Mouse (Mus musculus) heart, embryonic 15.5 days (tissue): Measurements from ENCODE around the gene Ercc8. TPM values are rescaled to one million over a fixed set of nuclear protein-coding genes. Genes with fewer than 3 reads are reported as not detected.
A peak's percentile ranks its signal among the peaks of the same experiment; 100 is the strongest.

ENCODE experiments used
- ATAC-seq: fragments of 200-750 bp; cut with Nextera tagmentation; replicated peaks from 2 replicates; pipeline ENCODE4 v1.8.0; 2017; ENCODE audit warnings: low read depth, moderate TSS enrichment; ENCODE audit not compliant: insufficient number of reproducible peaks, insufficient read depth, low FRiP score
- H3K27ac ChIP-seq: fragments of 300-500 bp; sonication (generic); 2 replicates; pipeline ENCODE4 v1.5.1; 2015; ENCODE audit warnings: mild to moderate bottlenecking, inconsistent platforms
- H3K27me3 ChIP-seq: fragments of 300-500 bp; sonication (generic); 2 replicates; pipeline ENCODE4 v1.6.1; 2015; ENCODE audit warnings: inconsistent platforms
- H3K36me3 ChIP-seq: fragments of 300-500 bp; sonication (generic); 2 replicates; pipeline ENCODE4 v1.6.1; 2015; ENCODE audit warnings: mild to moderate bottlenecking, inconsistent platforms
- H3K4me1 ChIP-seq: fragments of 300-500 bp; sonication (generic); replicated peaks from 2 replicates; pipeline ENCODE4 v1.6.1; 2015; ENCODE audit warnings: inconsistent platforms
- H3K4me2 ChIP-seq: fragments of 300-500 bp; sonication (generic); 2 replicates; pipeline ENCODE4 v1.6.1; 2015; ENCODE audit warnings: inconsistent platforms, mild to moderate bottlenecking, moderate library complexity
- H3K4me3 ChIP-seq: fragments of 300-500 bp; sonication (generic); 2 replicates; pipeline ENCODE4 v1.5.1; 2015; ENCODE audit warnings: mild to moderate bottlenecking, inconsistent platforms
- H3K9ac ChIP-seq: fragments of 300-500 bp; sonication (generic); 2 replicates; pipeline ENCODE4 v1.6.1; 2015; ENCODE audit warnings: mild to moderate bottlenecking, inconsistent platforms
- H3K9me3 ChIP-seq: fragments of 300-500 bp; sonication (generic); replicated peaks from 2 replicates; pipeline ENCODE4 v1.6.1; 2016; ENCODE audit warnings: inconsistent platforms
- WGBS: fragments of 180-500 bp; shearing (Covaris S2); methylation state at CpG from one replicate; pipeline ENCODE4 v1.1.7; 2015; ENCODE audit warnings: mixed read lengths; 5-methylcytosine and 5-hydroxymethylcytosine counted together
- polyA plus RNA-seq: library from polyadenylated mRNA; unstranded; fragments of >200 nt; fragmentation: Nextera tagmentation; extraction: Ambion mirVana; gene quantifications from 2 replicates; pipeline ENCODE4 v1.2.1, GENCODE M21; 2015

The Ercc8 gene
- polyA plus RNA-seq, 1 experiment from 2014 or later = 9.3 TPM

- whole genome bisulfite sequencing = 8% methylated on average over 8 of the region's 8 CpGs
- Histone ChIP-seq H3K4me1 (peaks cover 9% of the 10 kb centered on the region), H3K9ac (peak overlapping the region; percentile 76), H3K36me3 (0 out of 2 replicates have a peak, but pooled peaks cover 7% of the 10 kb centered on the region), H3K4me2 (peak overlapping the region; percentile 91), H3K27me3 (no peaks in the 10 kb centered on the region), H3K4me3 (peak overlapping the region; percentile 86), H3K9me3 (no peaks in the 10 kb centered on the region), H3K27ac (no peak overlapping the region)
- no peak for ATAC-seq
Measured at GRCm38 (mm10) chr13:108159241-108159575, 677 bp downstream of the Ercc8 start.

DNA sequence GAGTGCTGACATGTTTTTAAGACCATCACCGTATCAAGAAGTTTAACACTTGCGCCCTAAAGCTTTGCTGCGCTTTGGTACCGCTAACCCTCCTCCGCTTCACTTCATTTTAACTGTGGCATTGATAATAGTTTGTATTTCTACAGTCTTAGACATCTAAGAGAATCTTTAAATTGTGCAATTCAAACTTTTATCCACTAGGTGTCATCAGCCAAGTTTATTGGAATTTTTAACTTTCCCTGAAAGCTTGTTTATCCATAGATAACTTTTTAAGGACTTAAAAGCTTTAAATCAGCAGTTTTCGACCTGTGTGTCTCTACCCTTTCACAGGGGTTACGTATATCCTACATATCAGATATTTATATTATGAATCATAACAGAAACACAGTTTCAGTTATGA lies 1.4 kb downstream of the Ercc8 start:
- Histone ChIP-seq H3K27ac (no peak overlapping the region), H3K36me3 (0 out of 2 replicates have a peak, but pooled peaks cover 7% of the 10 kb centered on the region), H3K9me3 (no peaks in the 10 kb centered on the region), H3K4me1 (peaks cover 9% of the 10 kb centered on the region), H3K4me2 (peak overlapping the region; percentile 91; the same call in 1 of the 2 replicates), H3K9ac (no peak overlapping the region), H3K4me3 (no peak overlapping the region), H3K27me3 (no peaks in the 10 kb centered on the region)
- WGBS = 56% methylated on average over 7 of the region's 7 CpGs
- no peak for ATAC-seq

DNA sequence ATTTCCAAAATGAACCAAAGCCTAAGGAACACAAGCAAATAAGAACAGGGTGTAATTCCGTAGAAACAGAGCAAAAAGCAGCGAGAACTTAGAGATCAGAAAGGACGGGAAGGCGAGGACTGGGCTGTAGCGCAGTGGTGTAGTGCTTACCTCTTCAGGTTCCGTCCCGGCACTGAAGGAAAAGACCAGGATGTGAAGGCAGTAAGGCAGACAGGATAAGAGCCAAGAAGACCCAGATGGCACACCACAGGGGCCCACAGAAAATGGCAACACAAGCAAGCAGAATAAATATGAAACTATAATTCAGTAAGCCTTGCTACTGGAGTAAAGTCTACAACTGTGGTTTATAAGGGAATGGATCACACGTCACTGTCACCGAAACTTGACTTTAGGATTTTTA lies 5.4 kb downstream of the Ercc8 start:
- H3K9ac ChIP-seq = no peak overlapping the region
- H3K4me2 ChIP-seq = no peak overlapping the region
- 96% methylated on average over 9 of the region's 9 CpGs for WGBS
- H3K9me3 ChIP-seq = no peaks in the 10 kb centered on the region
- H3K4me1 ChIP-seq = peaks cover 9% of the 10 kb centered on the region
- H3K36me3 ChIP-seq = 0 out of 2 replicates have a peak, but pooled peaks cover 7% of the 10 kb centered on the region
- no peak overlapping the region for H3K4me3 ChIP-seq
- H3K27ac ChIP-seq = no peak overlapping the region
- ATAC-seq = no peak
- no peaks in the 10 kb centered on the region for H3K27me3 ChIP-seq

DNA sequence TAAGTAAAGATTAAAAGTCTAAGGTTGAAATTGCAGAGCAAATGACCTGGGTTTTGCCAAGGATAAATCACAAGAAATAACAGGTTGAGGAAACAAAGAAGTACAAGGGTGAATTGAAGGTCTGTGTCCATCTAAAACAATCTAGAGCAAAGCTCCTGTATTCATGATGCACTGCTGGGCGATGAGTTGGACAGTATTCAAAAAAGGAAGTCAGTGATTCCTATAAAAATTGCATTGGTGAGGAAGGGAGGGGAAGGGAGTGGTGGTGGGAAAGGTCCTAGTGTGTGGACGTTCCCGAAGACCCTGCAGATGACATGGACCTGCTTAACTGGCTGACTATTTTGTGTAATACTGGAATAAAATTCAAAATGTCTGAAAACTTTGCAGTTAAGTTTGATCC lies 6.1 kb downstream of the Ercc8 start:
- no peak overlapping the region for H3K4me2 ChIP-seq
- H3K9me3 ChIP-seq = no peaks in the 10 kb centered on the region
- 80% methylated on average over 3 of the region's 3 CpGs for WGBS
- no peak overlapping the region for H3K9ac ChIP-seq
- no peak overlapping the region for H3K4me3 ChIP-seq
- H3K4me1 ChIP-seq = peaks cover 3% of the 10 kb centered on the region
- H3K27ac ChIP-seq = no peak overlapping the region
- ATAC-seq = no peak
- no peaks in the 10 kb centered on the region for H3K27me3 ChIP-seq
- 0 out of 2 replicates have a peak, but pooled peaks cover 7% of the 10 kb centered on the region for H3K36me3 ChIP-seq

DNA sequence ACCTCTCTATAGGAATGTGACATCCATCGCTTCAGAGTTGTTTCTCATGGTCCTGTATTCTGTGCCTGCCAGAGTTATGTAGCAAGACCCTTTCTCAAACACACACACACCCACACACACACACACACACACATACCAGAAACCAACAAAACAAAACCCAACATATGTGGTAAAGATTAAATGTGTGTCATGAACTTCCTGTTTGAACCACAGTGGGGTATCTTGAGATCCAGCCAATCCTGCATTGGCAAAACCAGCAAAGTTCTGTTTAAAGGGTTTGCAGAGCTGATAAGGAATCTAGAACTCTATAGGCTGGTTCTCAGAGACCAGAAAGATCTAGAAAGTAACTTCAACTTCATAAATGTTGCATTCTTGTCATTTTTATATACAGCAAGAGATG lies 11.5 kb downstream of the Ercc8 start:
- Histone ChIP-seq H3K4me3 (no peak overlapping the region), H3K36me3 (peaks cover 22% of the 10 kb centered on the region), H3K27me3 (no peaks in the 10 kb centered on the region), H3K9ac (no peak overlapping the region), H3K4me1 (no peaks in the 10 kb centered on the region), H3K27ac (no peak overlapping the region), H3K4me2 (no peak overlapping the region), H3K9me3 (no peaks in the 10 kb centered on the region)
- no peak for ATAC-seq
- 97% methylated on average over 1 of the region's 1 CpGs for WGBS

GRCm38 (mm10) chr13:108170511-108170910 lies 12.0 kb downstream of the Ercc8 start:
- Histone ChIP-seq H3K4me1 (no peaks in the 10 kb centered on the region), H3K27ac (no peak overlapping the region), H3K36me3 (peaks cover 22% of the 10 kb centered on the region), H3K27me3 (no peaks in the 10 kb centered on the region), H3K4me2 (no peak overlapping the region), H3K9me3 (no peaks in the 10 kb centered on the region), H3K9ac (no peak overlapping the region), H3K4me3 (no peak overlapping the region)
- no peak for ATAC-seq
- WGBS = 77% methylated on average over 8 of the region's 8 CpGs

GRCm38 (mm10) chr13:108179618-108180017 lies 21.1 kb downstream of the Ercc8 start:
- Histone ChIP-seq H3K36me3 (peaks cover 25% of the 10 kb centered on the region), H3K4me1 (no peaks in the 10 kb centered on the region; the same call in 1 of the 2 replicates), H3K9ac (no peak overlapping the region), H3K9me3 (no peaks in the 10 kb centered on the region), H3K27me3 (no peaks in the 10 kb centered on the region), H3K27ac (no peak overlapping the region), H3K4me2 (no peak overlapping the region), H3K4me3 (no peak overlapping the region)
- 82% methylated on average over 8 of the region's 8 CpGs for WGBS
- ATAC-seq = no peak

DNA sequence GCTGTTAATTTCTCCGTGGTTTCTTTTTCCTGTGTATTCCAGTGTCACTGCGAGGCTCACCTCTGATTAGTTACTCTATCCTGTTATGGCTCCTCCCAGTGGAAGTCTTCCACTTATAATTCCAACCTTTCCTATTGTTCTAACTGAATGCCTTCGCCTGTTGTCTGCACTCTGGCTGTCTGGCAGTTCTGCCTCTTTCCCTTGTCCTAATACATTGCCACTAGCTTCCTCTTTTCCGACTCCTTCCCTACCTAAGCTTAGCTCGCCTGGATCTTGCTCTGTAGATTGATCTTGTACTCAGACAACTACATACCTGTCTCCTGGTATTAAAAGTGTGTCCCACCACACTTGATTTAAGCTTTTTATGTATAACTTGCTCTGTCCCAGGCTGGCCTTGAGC lies 22.3 kb downstream of the Ercc8 start:
- H3K27me3 ChIP-seq = no peaks in the 10 kb centered on the region
- WGBS = 53% methylated on average over 5 of the region's 5 CpGs
- H3K4me2 ChIP-seq = no peak overlapping the region
- ATAC-seq = no peak
- no peaks in the 10 kb centered on the region for H3K9me3 ChIP-seq
- no peaks in the 10 kb centered on the region; the same call in 1 of the 2 replicates for H3K4me1 ChIP-seq
- no peak overlapping the region for H3K27ac ChIP-seq
- no peak overlapping the region for H3K4me3 ChIP-seq
- H3K9ac ChIP-seq = no peak overlapping the region
- peaks cover 36% of the 10 kb centered on the region for H3K36me3 ChIP-seq

GRCm38 (mm10) chr13:108184743-108185255 lies 26.3 kb downstream of the Ercc8 start:
- Histone ChIP-seq H3K4me2 (no peak overlapping the region), H3K4me3 (no peak overlapping the region), H3K27ac (no peak overlapping the region), H3K36me3 (peaks cover 28% of the 10 kb centered on the region), H3K4me1 (no peaks in the 10 kb centered on the region; the same call in 1 of the 2 replicates), H3K9ac (no peak overlapping the region), H3K27me3 (no peaks in the 10 kb centered on the region), H3K9me3 (no peaks in the 10 kb centered on the region)
- no peak for ATAC-seq

DNA sequence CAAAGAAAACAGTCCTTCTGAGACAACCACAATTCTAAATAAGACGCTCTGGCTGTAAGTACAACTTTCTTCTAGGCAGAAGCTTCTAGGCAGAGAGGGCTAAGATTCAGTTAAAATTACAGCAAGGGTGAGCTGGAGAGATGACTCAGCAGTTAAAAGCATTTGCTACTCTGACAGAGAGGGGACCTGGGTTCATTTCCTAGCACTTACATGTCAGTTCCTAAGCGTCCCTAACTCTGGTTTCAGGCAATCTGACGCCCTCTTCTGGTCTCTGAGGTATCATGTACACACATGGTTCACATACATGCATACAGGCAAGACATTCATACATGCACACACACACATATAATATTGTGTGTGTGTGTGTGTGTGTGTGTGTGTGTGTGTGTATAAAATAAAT lies 27.0 kb downstream of the Ercc8 start:
- peaks cover 27% of the 10 kb centered on the region for H3K36me3 ChIP-seq
- H3K4me2 ChIP-seq = no peak overlapping the region
- H3K4me1 ChIP-seq = no peaks in the 10 kb centered on the region; the same call in 1 of the 2 replicates
- ATAC-seq = no peak
- no peak overlapping the region for H3K9ac ChIP-seq
- no peaks in the 10 kb centered on the region for H3K9me3 ChIP-seq
- H3K27me3 ChIP-seq = no peaks in the 10 kb centered on the region
- WGBS = 88% methylated on average over 3 of the region's 3 CpGs
- H3K4me3 ChIP-seq = no peak overlapping the region
- H3K27ac ChIP-seq = no peak overlapping the region

GRCm38 (mm10) chr13:108187994-108188393 lies 29.5 kb downstream of the Ercc8 start:
- H3K9me3 ChIP-seq = no peaks in the 10 kb centered on the region
- no peaks in the 10 kb centered on the region for H3K4me1 ChIP-seq
- H3K27ac ChIP-seq = no peak overlapping the region
- 77% methylated on average over 4 of the region's 4 CpGs for WGBS
- H3K4me2 ChIP-seq = no peak overlapping the region
- no peaks in the 10 kb centered on the region for H3K27me3 ChIP-seq
- ATAC-seq = no peak
- no peak overlapping the region for H3K4me3 ChIP-seq
- no peak overlapping the region for H3K9ac ChIP-seq
- H3K36me3 ChIP-seq = peaks cover 16% of the 10 kb centered on the region

GRCm38 (mm10) chr13:108191074-108191720 lies 32.7 kb downstream of the Ercc8 start:
- ATAC-seq = 0 out of 2 replicates have a peak, but pooled peaks have one; percentile 62

More at GRCm38 (mm10) chr13:108191074-108191720, 32.7 kb downstream of the Ercc8 start:
- Histone ChIP-seq H3K4me3 (no peak overlapping the region), H3K36me3 (no peaks in the 10 kb centered on the region), H3K4me2 (no peak overlapping the region), H3K9me3 (no peaks in the 10 kb centered on the region), H3K4me1 (no peaks in the 10 kb centered on the region), H3K9ac (no peak overlapping the region), H3K27ac (no peak overlapping the region), H3K27me3 (no peaks in the 10 kb centered on the region)
- 46% methylated on average over 11 of the region's 11 CpGs for WGBS
